Mouse (Mus musculus): ENCODE measurements around the gene Btbd19.

GRCm38 (mm10) chr4:117138295-117139216 lies 13.0 kb upstream of the Btbd19 start:
- TF ChIP-seq POLR2A (IDR thresholded peaks at IDR 0.05; ENCODE audit: low read depth, low read length) (no peak), CTCF (IDR thresholded peaks at IDR 0.05; ENCODE audit: extremely low read depth, insufficient read length, insufficient replicate concordance, low read depth, low read length) (no peak)
